Mouse (Mus musculus) CH12.LX (cell line): ENCODE results near the gene Luzp1. TPM values are rescaled to one million over a fixed set of nuclear protein-coding genes. Genes with fewer than 3 reads are reported as not detected.

Source experiments
- DNase-seq: peaks from one replicate; pipeline ENCODE4 v3.0.0-alpha.2; 2013; ENCODE audit errors: extremely low read depth
- H3K27ac ChIP-seq: 2 replicates; pipeline ENCODE4 v1.5.1; 2012; ENCODE audit warnings: low read depth, mild to moderate bottlenecking, control low read depth, moderate library complexity; ENCODE audit not compliant: insufficient read depth
- H3K27me3 ChIP-seq: replicated peaks from 2 replicates; pipeline ENCODE3; 2012; ENCODE audit warnings: inconsistent platforms
- H3K36me3 ChIP-seq, 2 experiments: replicated peaks in 1 of 2; 2 replicates each; pipeline versions ENCODE3 to v1.6.1; 2012; ENCODE audit warnings: inconsistent platforms in 1 of 2, low read length in 1 of 2, mild to moderate bottlenecking in 1 of 2, mixed read lengths in 1 of 2, moderate library complexity in 1 of 2; ENCODE audit not compliant: control insufficient read depth in 1 of 2, insufficient read depth in 1 of 2
- H3K4me1 ChIP-seq, 2 experiments: 2 replicates each; pipeline ENCODE4 v1.6.1; 2012; ENCODE audit warnings: inconsistent platforms in 1 of 2, moderate library complexity in 1 of 2; ENCODE audit not compliant: insufficient read depth in 2 of 2, control insufficient read depth in 1 of 2
- H3K4me2 ChIP-seq: 2 replicates; pipeline ENCODE4 v1.6.1; 2012; ENCODE audit warnings: low read depth, mild to moderate bottlenecking, control low read depth; ENCODE audit not compliant: poor library complexity, insufficient read depth, severe bottlenecking
- H3K4me3 ChIP-seq, 3 experiments: fragments of 150-350 bp in 1 of 3; sonication (generic) in 1 of 3; replicated peaks in 1 of 3; 2 replicates each; pipeline versions ENCODE3 to v1.5.1; 2011 to 2012; ENCODE audit warnings: low read depth in 2 of 3, low read length in 2 of 3, mild to moderate bottlenecking in 2 of 3, moderate library complexity in 2 of 3, control low read depth in 1 of 3, improper control_type of control experiment in 1 of 3, inconsistent platforms in 1 of 3, mixed read lengths in 1 of 3; ENCODE audit not compliant: poor library complexity in 1 of 3
- H3K79me2 ChIP-seq: replicated peaks from 2 replicates; pipeline ENCODE4 v1.6.1; 2012; ENCODE audit warnings: mild to moderate bottlenecking, moderate library complexity; ENCODE audit not compliant: control insufficient read depth, poor library complexity, insufficient read depth, severe bottlenecking; ENCODE audit errors: extremely low read depth
- H3K9ac ChIP-seq: 2 replicates; pipeline ENCODE4 v1.6.1; 2012; ENCODE audit warnings: low read depth, mild to moderate bottlenecking, control low read depth, moderate library complexity; ENCODE audit not compliant: insufficient read depth
- H3K9me3 ChIP-seq: replicated peaks from 2 replicates; pipeline ENCODE3; 2012; ENCODE audit warnings: low read length, inconsistent platforms, mixed read lengths
- CHD1 ChIP-seq: IDR thresholded peaks from 2 replicates; pipeline ENCODE4 v1.6.1; 2012; ENCODE audit warnings: low read depth, low read length, improper control_type of control experiment, inconsistent platforms
- CHD2 ChIP-seq: IDR thresholded peaks from 2 replicates; pipeline ENCODE4 v1.6.1; 2011; ENCODE audit warnings: low read length, improper control_type of control experiment
- EP300 ChIP-seq: IDR thresholded peaks from 2 replicates; pipeline ENCODE4 v1.6.1; 2011; ENCODE audit warnings: low read length, improper control_type of control experiment
- ETS1 ChIP-seq: conservative IDR thresholded peaks from 2 replicates; pipeline ENCODE4 v1.6.1; 2012; ENCODE audit warnings: low read depth, mild to moderate bottlenecking, inconsistent platforms, low read length, improper control_type of control experiment, moderate library complexity
- HCFC1 ChIP-seq: IDR thresholded peaks from 2 replicates; pipeline ENCODE4 v1.6.1; 2012; ENCODE audit warnings: low read depth, mild to moderate bottlenecking, inconsistent platforms, low read length, improper control_type of control experiment
- IRF4 ChIP-seq: IDR thresholded peaks from 2 replicates; pipeline ENCODE4 v1.6.1; 2014; ENCODE audit warnings: low read depth, mild to moderate bottlenecking, inconsistent platforms, low read length, improper control_type of control experiment
- JUN ChIP-seq: IDR thresholded peaks from 2 replicates; pipeline ENCODE4 v1.6.1; 2011; ENCODE audit warnings: low read depth, mild to moderate bottlenecking, low read length, improper control_type of control experiment, moderate library complexity; ENCODE audit not compliant: insufficient read depth
- KAT2A ChIP-seq: IDR thresholded peaks from 2 replicates; pipeline ENCODE4 v1.6.1; 2012; ENCODE audit warnings: low read length, improper control_type of control experiment, inconsistent platforms; ENCODE audit not compliant: insufficient replicate concordance
- MAFK ChIP-seq: IDR thresholded peaks from 2 replicates; pipeline ENCODE4 v1.6.1; 2011; ENCODE audit warnings: low read length, improper control_type of control experiment; ENCODE audit not compliant: insufficient replicate concordance
- MAX ChIP-seq: IDR thresholded peaks from 2 replicates; pipeline ENCODE4 v1.6.1; 2011; ENCODE audit warnings: low read length, improper control_type of control experiment
- MAZ ChIP-seq: IDR thresholded peaks from 2 replicates; pipeline ENCODE4 v1.6.1; 2012; ENCODE audit warnings: low read depth, mild to moderate bottlenecking, inconsistent platforms, low read length, improper control_type of control experiment, moderate library complexity
- MXI1 ChIP-seq: IDR thresholded peaks from 2 replicates; pipeline ENCODE4 v1.6.1; 2011; ENCODE audit warnings: mild to moderate bottlenecking, low read depth, low read length, improper control_type of control experiment
- MYC ChIP-seq: IDR thresholded peaks from 2 replicates; pipeline ENCODE4 v1.6.1; 2011; ENCODE audit warnings: low read depth, mild to moderate bottlenecking, improper control_type of control experiment, low read length
- NELFE ChIP-seq: IDR thresholded peaks from 2 replicates; pipeline ENCODE4 v1.6.1; 2011; ENCODE audit warnings: low read depth, low read length, improper control_type of control experiment
- NRF1 ChIP-seq: IDR thresholded peaks from 2 replicates; pipeline ENCODE4 v1.6.1; 2014; ENCODE audit warnings: low read depth, mild to moderate bottlenecking, inconsistent platforms, low read length, improper control_type of control experiment, moderate library complexity
- RAD21 ChIP-seq: IDR thresholded peaks from 2 replicates; pipeline ENCODE4 v1.6.1; 2011; ENCODE audit warnings: low read depth, mild to moderate bottlenecking, low read length, improper control_type of control experiment, moderate library complexity
- RCOR1 ChIP-seq: conservative IDR thresholded peaks from 2 replicates; pipeline ENCODE4 v1.6.1; 2012; ENCODE audit warnings: low read depth, mild to moderate bottlenecking, inconsistent platforms, low read length, improper control_type of control experiment
- SIN3A ChIP-seq: IDR thresholded peaks from 2 replicates; pipeline ENCODE4 v1.6.1; 2012; ENCODE audit warnings: low read length, improper control_type of control experiment, inconsistent platforms
- SMC3 ChIP-seq: IDR thresholded peaks from 2 replicates; pipeline ENCODE4 v1.6.1; 2011; ENCODE audit warnings: low read depth, low read length, improper control_type of control experiment
- TBP ChIP-seq: conservative IDR thresholded peaks from 2 replicates; pipeline ENCODE4 v1.6.1; 2011; ENCODE audit warnings: low read depth, low read length, improper control_type of control experiment
- USF1 ChIP-seq: IDR thresholded peaks from 2 replicates; pipeline ENCODE4 v1.6.1; 2014; ENCODE audit warnings: low read depth, mild to moderate bottlenecking, inconsistent platforms, low read length, improper control_type of control experiment
- ZC3H11A ChIP-seq: IDR thresholded peaks from 2 replicates; pipeline ENCODE4 v1.6.1; 2012; ENCODE audit warnings: low read depth, mild to moderate bottlenecking, inconsistent platforms, low read length, improper control_type of control experiment
- ZMIZ1 ChIP-seq: IDR thresholded peaks from 2 replicates; pipeline ENCODE4 v1.6.1; 2012; ENCODE audit warnings: low read depth, mild to moderate bottlenecking, inconsistent platforms, low read length, improper control_type of control experiment
- dilution Hi-C: fragments of 300-500 bp; cut with MboI; formaldehyde crosslinking; loops from 2 replicates; pipeline ENCODE4 v1.14.3; 2020; ENCODE audit warnings: low sequenced_read_pairs; ENCODE audit not compliant: extremely low pct_unique_long_range_greater_than_20kb, extremely low pct_ligation_motif_present
- in situ Hi-C: fragments of 300-500 bp; cut with MboI; formaldehyde crosslinking; loops from 3 replicates; pipeline ENCODE4 v1.14.3; 2019; ENCODE audit warnings: low sequenced_read_pairs, low pct_ligation_motif_present, low pct_unique_long_range_greater_than_20kb, mixed read lengths
- polyA plus RNA-seq: library from polyadenylated mRNA; unstranded; fragments of >175 nt; gene quantifications from 2 replicates; pipeline ENCODE4 v1.2.1, GENCODE M21; 2012; ENCODE audit warnings: low read depth; ENCODE audit not compliant: insufficient read length
- total RNA-seq, 2 experiments: library from RNA; depleted of rRNA; stranded (reverse); fragments of 300-350 nt in 1 of 2; fragments of >200 nt in 1 of 2; gene quantifications; 2 replicates each; pipeline ENCODE4 v1.2.3; 2012 to 2014

Luzp1 gene
- total and polyA plus RNA-seq, 3 experiments = 5.0 to 7.0 (median 6.1) TPM

GRCm38 (mm10) chr4:136461761-136462085, 7.8 kb upstream of the Luzp1 start:
- Histone ChIP-seq H3K36me3 (no peaks in the 10 kb centered on the region), H3K27ac (no peak overlapping the region), H3K27me3 (no peaks in the 10 kb centered on the region), H3K9me3 (no peaks in the 10 kb centered on the region), H3K4me2 (no peak overlapping the region), H3K4me3 (no peak overlapping the region), H3K79me2 (no peaks in the 10 kb centered on the region)
- dilution Hi-C loops = no loop called here
- TF ChIP-seq USF1 (no peak), MAFK (no peak), TBP (no peak), RAD21 (no peak), NRF1 (no peak), JUN (no peak), ETS1 (no peak), ZMIZ1 (no peak), MAZ (no peak), MXI1 (no peak), MYC (no peak), RCOR1 (no peak), SMC3 (no peak), IRF4 (no peak), CHD1 (no peak)
- TF ChIP-seq, all 38 proteins: peak for 0
- DNase-seq = no peak
- in situ Hi-C loops = loop anchor here (5.0 kb wide), 1 partner anchor 161 kb away; the partner anchor contains the start of gene Lactbl1
- no peak overlapping the region for H3K9ac ChIP-seq
- H3K4me1 ChIP-seq = peaks cover 0 to 14% of the 10 kb centered on the region in 2 experiments; a peak in 2 of 4 replicates

GRCm38 (mm10) chr4:136462086-136462838, 7.3 kb upstream of the Luzp1 start, which contains the start of gene 6030445D17Rik:
Gene 6030445D17Rik, plus strand, starts transcription at chr4:136462250.
- H3K4me3 ChIP-seq = no peak within 1 kb of the TSS
- in situ Hi-C loops = loop anchor here (5.0 kb wide), 1 partner anchor 160 kb away; the partner anchor contains the start of gene Lactbl1
- H3K4me2 ChIP-seq = no peak within 1 kb of the TSS
- H3K9me3 ChIP-seq = no peaks in the 10 kb centered on the region
- no peaks in the 10 kb centered on the region for H3K79me2 ChIP-seq
- no peaks in the 10 kb centered on the region for H3K27me3 ChIP-seq
- H3K36me3 ChIP-seq = no peaks in the 10 kb centered on the region
- no peak within 1 kb of the TSS for H3K27ac ChIP-seq
- no peak for TF ChIP-seq RCOR1
- no peak for TF ChIP-seq HCFC1
- TF ChIP-seq NRF1 = no peak
- no peak for TF ChIP-seq SMC3
- TF ChIP-seq ZC3H11A = no peak
- no peak for TF ChIP-seq KAT2A
- TF ChIP-seq CHD2 = no peak
- no peak for TF ChIP-seq NELFE
- TF ChIP-seq IRF4 = no peak
- no peak for TF ChIP-seq ZMIZ1
- no peak for TF ChIP-seq CHD1
- TF ChIP-seq MAZ = no peak
- no peak for TF ChIP-seq TBP
- no peak for TF ChIP-seq EP300
- TF ChIP-seq SIN3A = no peak
- TF ChIP-seq MAX = no peak
- TF ChIP-seq, all 38 proteins: peak for 0
- no peak for DNase-seq
- dilution Hi-C loops = no loop called here
- Histone ChIP-seq H3K9ac (no peak within 1 kb of the TSS), H3K4me1 (peaks cover 0 to 14% of the 10 kb centered on the region in 2 experiments; a peak in 2 of 4 replicates)
